Mouse (Mus musculus): ENCODE measurements around the gene Zfp69. TPM values are rescaled to one million over a fixed set of nuclear protein-coding genes. Genes with fewer than 3 reads are reported as not detected.

Gene Zfp69
- total and polyA plus RNA-seq, 3 experiments, result 0.46 to 2.2 (median 0.89) TPM

DNA sequence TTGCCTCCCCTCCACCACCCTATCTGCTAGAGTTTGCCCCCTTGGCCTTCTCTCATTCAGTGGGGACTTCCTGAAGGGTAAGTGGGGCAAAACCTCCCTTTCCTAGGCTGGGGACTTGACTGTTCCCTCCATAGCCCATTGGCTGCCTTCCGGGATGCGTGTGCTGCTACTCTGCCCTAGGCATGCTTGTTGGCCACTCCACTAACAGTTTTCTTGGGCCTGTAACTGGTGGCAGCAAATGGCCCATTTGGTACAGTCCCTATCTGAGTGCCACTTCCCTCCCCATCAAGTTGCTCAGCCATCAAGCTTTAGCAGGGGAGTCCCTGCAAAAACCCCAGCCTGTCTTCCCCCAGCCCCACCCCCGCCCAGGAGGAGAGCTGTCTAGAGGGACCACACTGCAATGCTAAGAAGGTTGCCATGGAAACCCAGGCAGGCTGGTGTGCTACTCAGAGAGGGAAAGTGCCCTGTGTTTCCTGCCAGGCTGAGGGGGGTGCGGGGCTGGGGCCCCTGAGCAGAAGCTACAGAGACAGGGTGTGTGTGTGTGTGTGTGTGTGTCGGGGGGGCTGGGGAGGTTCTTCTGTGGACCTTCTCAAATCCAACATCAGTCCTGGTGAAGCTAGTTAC lies 69.4 kb downstream of the Zfp69 start:
- Histone ChIP-seq H3K4me3 (replicated peaks in 1 of 3; ENCODE audit: low read depth in 2 of 3, low read length in 2 of 3, poor library complexity in 1 of 3) (no peak overlapping the region), H3K4me2 (ENCODE audit: insufficient read depth, low read depth, poor library complexity, severe bottlenecking) (peak overlapping the region; percentile 74), H3K27me3 (replicated peaks) (no peaks in the 10 kb centered on the region), H3K36me3 (replicated peaks in 1 of 2; ENCODE audit: control insufficient read depth in 1 of 2, insufficient read depth in 1 of 2, low read length in 1 of 2) (no peaks in the 10 kb centered on the region), H3K4me1 (ENCODE audit: control insufficient read depth in 1 of 2, insufficient read depth in 2 of 2) (peaks cover 32 to 65% of the 10 kb centered on the region in 2 experiments), H3K9ac (ENCODE audit: insufficient read depth, low read depth) (no peak overlapping the region), H3K27ac (ENCODE audit: insufficient read depth, low read depth) (peak overlapping the region; percentile 68), H3K9me3 (replicated peaks; ENCODE audit: low read length) (no peaks in the 10 kb centered on the region), H3K79me2 (replicated peaks; ENCODE audit: control insufficient read depth, extremely low read depth, insufficient read depth, poor library complexity, severe bottlenecking) (no peaks in the 10 kb centered on the region)
- TF ChIP-seq JUN (IDR thresholded peaks at IDR 0.05; ENCODE audit: insufficient read depth, low read depth, low read length), result no peak
- TF ChIP-seq ZNF384 (IDR thresholded peaks at IDR 0.05; ENCODE audit: low read depth, low read length), result no peak
- peak; percentile 44; the same call in 1 of the 2 replicates for TF ChIP-seq ELF1 (IDR thresholded peaks at IDR 0.05; ENCODE audit: low read depth, low read length)
- TF ChIP-seq IRF4 (IDR thresholded peaks at IDR 0.05; ENCODE audit: low read depth, low read length), result peak; percentile 24; the same call in 1 of the 2 replicates
- TF ChIP-seq MXI1 (IDR thresholded peaks at IDR 0.05; ENCODE audit: low read depth, low read length), result peak; percentile 70
- TF ChIP-seq RAD21 (IDR thresholded peaks at IDR 0.05; ENCODE audit: low read depth, low read length), result no peak
- TF ChIP-seq HCFC1 (IDR thresholded peaks at IDR 0.05; ENCODE audit: low read depth, low read length), result no peak
- TF ChIP-seq E2F4 (IDR thresholded peaks at IDR 0.05; ENCODE audit: insufficient replicate concordance, low read depth, low read length), result no peak
- no peak for TF ChIP-seq UBTF (IDR thresholded peaks at IDR 0.05; ENCODE audit: low read depth, low read length)
- 0 out of 2 replicates have a peak, but pooled peaks have one; percentile 21 for TF ChIP-seq BHLHE40 (IDR thresholded peaks at IDR 0.05; ENCODE audit: low read depth, low read length)
- TF ChIP-seq RCOR1 (conservative IDR thresholded peaks at IDR 0.05; ENCODE audit: low read depth, low read length), result no peak
- TF ChIP-seq CHD2 (IDR thresholded peaks at IDR 0.05; ENCODE audit: low read length), result peak; percentile 58; the same call in 1 of the 2 replicates
- peak; percentile 16; the same call in 1 of the 2 replicates for TF ChIP-seq MEF2A (IDR thresholded peaks at IDR 0.05; ENCODE audit: borderline replicate concordance, low read depth, low read length)
- TF ChIP-seq ETS1 (conservative IDR thresholded peaks at IDR 0.05; ENCODE audit: low read depth, low read length), result peak; percentile 41; the same call in 1 of the 2 replicates
- TF ChIP-seq POLR2A (IDR thresholded peaks at IDR 0.05; ENCODE audit: low read depth, low read length), result no peak
- TF ChIP-seq ZC3H11A (IDR thresholded peaks at IDR 0.05; ENCODE audit: low read depth, low read length), result no peak
- peak; percentile 10; the same call in 1 of the 2 replicates for TF ChIP-seq TCF12 (IDR thresholded peaks at IDR 0.05; ENCODE audit: low read depth, low read length)
- TF ChIP-seq NRF1 (IDR thresholded peaks at IDR 0.05; ENCODE audit: low read depth, low read length), result peak; percentile 28; the same call in 1 of the 2 replicates
- no peak for TF ChIP-seq GABPA (IDR thresholded peaks at IDR 0.05; ENCODE audit: insufficient replicate concordance, low read depth, low read length)
- in situ Hi-C loops (cut with MboI; ENCODE audit: low pct_ligation_motif_present, low pct_unique_long_range_greater_than_20kb, low sequenced_read_pairs) (no loop called here), dilution Hi-C loops (cut with MboI; ENCODE audit: extremely low pct_ligation_motif_present, extremely low pct_unique_long_range_greater_than_20kb, low sequenced_read_pairs) (no loop called here)
- peak; percentile 88 for DNase-seq (ENCODE audit: extremely low read depth)

Measured in CH12.LX (cell line).